Mouse (Mus musculus) CH12F3 (cell line): ENCODE data around the gene Eid2b.
"Not testable (repeated sequence)": the region's sequence is repeated elsewhere in the genome, so short reads cannot be mapped to it uniquely, and the experiment has no call there.

Experiments used
- in situ Hi-C: fragments of 300-500 bp; cut with MboI; formaldehyde crosslinking; loops from 2 replicates; pipeline ENCODE4 v1.14.3; 2020; ENCODE audit warnings: low sequenced_read_pairs

Gene Eid2b

DNA sequence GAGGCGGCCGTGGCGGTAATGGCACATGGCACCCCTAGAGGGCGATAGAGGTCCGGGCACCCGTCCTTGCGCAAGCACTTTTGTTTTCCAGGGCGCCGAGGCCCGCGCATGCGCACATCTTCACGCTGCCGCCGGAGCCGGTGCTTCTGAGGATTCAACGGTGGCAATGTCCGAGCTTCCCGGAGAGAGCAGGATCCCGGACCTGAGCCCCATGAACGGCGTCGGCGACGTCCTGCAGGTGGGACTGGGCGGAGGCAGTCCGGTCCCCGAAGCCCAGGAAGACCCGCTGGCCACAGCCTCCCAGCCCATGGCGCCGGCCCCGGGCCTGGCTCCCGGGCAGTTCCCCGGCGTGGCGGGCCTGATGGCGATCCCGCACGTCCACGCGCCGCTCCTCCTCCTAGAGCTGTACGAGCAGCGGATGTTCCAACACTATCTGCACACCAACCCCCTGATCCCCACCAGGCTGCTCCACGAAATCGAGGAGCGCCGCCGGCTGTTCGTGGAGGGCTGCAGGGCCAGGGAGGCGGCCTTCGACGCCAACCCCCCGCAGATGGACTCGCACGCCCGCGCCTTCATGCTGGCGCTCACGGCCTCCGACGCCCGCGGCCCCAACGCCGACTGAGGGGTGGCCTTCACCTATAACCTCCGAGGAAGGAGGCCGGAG lies at the start of gene Eid2b:
Gene Eid2b, plus strand, starts transcription at position 125 of the 664 bp plus-strand sequence.
- in situ Hi-C loops, result no loop called here

DNA sequence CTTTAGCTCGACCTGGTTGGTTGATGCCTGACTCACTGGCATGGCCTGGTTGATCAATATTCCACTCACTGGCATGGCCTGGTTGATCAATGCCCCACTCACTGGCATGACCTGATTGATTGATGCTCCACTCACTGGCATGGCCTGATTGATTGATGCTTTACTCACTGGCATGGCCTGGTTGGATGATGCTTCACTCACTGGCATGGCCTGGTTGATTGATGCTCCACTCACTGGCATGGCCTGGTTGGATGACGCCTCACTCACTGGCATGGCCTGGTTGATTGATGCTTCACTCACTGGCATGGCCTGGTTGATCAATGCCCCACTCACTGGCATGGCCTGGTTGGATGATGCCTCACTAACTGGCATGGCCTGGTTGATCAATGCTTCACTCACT lies 33.6 kb upstream of the Eid2b start:
- in situ Hi-C loops, result not testable (repeated sequence)

DNA sequence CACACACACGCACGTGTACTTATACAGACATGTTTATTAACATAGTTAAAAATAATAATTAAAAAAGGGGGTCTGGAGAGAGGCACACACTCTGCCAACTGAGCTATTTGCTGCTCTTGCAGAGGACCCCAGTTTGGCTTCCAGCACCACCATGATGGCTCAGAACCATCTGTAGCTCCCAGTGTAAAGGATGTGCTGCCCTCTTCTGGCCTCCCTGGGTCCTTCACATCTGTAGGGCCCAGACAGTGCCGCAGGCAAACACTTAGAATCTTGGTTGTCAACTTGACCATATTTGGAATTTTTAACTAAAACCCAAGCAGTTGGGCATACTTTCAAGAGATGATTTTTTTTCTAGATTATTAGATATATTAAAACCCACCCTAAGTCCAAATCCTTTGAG lies 28.6 kb upstream of the Eid2b start:
- in situ Hi-C loops, result no loop called here

DNA sequence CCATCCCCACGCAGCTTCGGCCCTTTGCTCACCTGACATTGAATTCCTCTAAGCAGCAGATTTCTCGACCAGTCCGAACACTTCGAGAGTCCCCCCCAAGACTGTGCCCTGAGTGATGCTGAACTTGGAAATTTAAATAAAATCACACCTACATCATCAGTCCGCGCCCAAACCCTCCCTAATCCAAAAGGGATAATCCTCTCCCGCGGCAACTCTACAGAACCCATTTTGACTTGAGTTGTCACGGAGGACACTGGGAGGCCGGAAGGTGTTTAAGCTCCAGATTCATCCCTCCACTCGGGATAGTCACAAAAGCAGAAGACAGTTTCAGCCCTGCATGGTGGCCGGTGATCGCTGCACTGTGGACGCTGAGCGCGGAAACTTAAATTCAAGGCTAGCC lies 25.6 kb upstream of the Eid2b start:
- in situ Hi-C loops, result no loop called here

DNA sequence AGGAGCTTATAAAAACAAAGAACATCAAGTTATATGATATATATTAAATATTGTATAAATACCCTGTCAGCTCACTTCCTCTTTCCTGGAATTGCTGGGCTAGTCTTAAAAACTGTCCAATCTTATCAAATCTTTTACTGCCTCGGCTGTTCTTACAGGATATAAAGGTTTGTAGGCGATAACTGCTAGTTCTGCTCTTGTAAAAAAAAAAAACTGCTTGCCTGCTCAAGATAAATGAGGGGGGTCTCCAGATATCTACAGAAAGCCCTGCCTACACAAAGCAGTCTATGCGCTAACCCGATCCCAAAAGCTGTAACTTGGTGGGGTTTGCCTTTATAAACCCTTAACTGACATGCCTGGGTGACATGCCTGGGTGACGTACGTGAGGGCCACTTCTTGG lies 22.9 kb upstream of the Eid2b start:
- in situ Hi-C loops, result no loop called here

DNA sequence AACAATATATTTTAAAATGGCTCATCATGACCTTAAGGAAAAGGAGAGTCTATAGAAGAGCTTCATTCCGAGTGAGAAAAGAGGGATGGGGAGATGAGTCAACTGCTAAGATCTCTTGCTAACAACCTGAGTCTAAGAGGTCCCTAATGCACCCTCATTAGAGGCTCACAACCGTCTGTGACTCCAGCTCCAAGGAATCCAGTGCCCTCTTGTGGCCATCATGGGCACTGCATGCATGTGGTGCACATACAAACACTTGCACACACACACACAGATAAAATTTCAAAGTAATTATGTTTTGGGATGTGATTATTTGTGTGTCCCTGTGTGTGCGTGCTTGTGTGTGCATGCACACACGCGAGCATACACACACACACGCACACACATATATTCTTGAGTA lies 22.1 kb upstream of the Eid2b start:
- in situ Hi-C loops, result no loop called here

DNA sequence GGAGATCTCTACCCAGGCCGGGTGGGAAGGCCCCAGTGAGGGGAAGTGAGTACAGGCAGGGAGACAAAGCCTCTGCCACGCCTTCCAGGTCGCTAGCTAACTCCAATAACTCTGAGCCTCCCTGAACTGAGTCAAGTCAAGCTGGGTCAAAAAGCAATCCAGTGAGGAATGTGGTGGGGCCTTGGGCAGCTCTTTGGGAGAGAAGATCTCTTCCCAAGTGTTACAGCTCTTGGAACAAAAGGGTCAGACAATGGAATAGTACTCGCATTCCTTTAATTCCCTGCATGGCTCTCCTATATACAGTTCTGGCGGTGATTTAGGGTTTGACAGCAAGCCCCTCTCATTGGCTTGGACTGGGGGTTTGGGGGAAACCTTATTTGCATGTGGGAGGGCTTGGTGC lies 14.7 kb upstream of the Eid2b start:
- in situ Hi-C loops, result no loop called here

DNA sequence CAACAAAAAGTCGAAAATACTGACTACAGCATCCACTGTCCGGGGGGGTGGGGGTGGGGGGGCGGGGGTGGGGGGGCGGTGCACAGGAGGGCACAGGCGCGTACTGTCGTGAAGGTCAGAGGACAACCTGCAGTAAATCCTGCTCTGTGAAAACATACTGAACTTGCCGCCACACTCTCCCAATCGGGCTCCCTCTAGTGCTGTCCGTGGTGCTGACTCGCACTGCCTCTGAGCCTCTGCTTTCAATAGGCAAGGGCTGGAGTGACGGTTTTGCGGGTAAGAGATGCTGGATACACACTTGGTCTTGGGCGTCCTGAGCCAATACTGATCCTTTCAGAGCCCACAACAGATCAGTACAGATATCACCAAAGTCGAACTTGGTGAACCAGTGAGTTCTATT lies 13.8 kb upstream of the Eid2b start:
- in situ Hi-C loops, result no loop called here

DNA sequence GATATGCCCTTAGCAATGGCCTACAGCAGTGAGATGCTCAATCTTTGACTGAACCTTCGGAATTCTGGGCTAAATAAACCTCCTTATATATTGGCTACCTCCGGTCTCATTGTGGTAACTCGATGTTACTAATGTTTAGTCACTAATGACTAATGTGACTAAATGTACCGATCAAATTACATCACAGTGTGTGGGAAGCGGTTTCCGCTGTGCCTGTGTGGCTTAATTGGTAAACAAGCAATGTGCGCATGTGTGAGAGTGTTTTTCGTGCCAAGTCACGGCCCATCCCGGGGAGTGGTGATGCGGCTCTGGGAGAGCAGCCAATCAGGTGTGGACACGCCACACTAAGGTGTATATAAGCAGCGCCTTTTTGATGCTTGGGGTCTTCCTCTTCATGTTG lies 12.1 kb upstream of the Eid2b start:
- in situ Hi-C loops, result no loop called here

DNA sequence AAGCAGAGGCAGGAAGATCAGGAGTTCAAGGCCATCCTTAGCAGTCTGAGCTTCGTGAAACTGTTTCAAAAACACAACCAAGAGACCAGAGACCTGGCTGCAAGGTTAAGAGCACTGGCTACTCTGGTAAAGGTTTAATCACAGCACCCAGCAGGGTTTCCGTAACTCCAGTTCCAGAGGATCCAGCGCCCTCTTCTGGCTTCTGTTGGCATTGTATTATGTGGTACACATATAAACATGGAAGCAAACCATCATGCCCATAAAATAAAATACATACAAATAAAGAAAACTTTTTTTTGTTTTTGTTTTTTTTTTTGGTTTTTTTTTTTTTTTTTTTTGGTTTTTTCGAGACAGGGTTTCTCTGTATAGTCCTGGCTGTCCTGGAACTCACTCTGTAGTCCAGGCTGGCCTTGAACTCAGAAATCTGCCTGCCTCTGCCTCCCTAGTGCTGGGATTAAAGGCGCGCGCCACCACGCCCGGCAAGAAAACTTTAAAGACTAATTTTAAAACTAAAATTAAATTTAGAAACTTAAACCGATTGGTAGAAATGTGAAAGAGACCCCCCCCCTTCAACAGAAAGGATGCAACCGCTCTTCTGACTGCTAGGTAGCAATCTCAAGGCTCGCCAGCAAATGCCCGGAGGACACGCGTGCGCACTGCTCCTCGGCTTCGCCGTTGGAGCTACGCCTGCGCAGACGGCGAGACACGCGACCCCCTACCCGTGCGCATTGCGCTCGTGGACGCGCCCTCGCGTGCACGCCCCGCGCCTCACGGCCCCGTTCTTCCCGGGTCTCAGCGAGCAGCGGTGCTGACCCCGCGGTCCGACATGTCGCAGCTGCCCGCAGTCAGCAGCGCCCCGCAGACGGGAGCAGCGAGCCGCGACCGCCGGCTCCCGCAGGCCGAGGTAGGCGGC lies 10.2 kb upstream of the Eid2b start, which contains the start of gene Eid2:
Gene Eid2, plus strand, starts transcription at position 753 of the 913 bp plus-strand sequence.
- in situ Hi-C loops, result no loop called here

DNA sequence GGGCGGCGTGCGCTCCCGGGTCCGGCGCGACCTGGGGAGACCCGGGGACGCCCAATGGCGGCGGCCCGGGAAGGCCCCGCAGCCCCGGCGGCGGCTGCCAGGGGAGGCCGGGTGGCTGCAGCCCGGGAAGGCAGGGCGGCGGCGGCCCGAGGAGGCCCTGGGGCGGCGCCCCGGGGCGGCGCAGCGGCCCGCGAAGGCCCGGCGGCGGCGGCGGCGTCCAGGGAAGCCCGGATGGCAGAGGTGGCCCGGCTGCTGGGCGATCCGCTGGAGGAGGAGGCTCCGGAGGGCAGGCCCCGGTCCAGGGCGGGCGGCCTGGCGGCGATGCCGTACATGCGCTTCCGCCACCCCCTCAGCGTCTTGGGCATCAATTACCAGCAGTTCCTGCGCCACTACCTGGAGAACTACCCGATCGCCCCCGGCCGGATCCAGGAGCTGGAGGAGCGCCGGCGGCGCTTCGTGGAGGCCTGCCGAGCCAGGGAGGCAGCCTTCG lies 9.5 kb upstream of the Eid2b start:
- in situ Hi-C loops, result no loop called here

DNA sequence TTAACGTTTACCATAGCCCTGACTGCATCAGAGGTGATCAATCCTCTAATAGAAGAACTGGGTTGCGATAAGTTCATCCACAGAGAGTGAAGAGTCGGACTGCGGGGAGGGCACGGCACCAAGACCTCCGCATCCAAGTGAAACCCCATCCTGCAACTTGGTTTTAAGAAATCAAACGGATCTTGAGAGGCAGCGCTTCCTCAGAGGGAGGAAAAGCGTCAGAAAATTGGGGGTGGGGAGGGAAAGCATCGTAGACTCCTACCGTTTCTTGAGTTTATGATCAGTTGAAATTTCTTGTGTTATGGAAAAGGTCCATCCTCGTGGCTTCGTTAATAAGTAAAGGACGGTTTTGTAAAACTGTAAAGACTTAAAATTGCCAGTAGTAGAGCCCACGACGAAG lies 9.0 kb upstream of the Eid2b start:
- in situ Hi-C loops, result no loop called here

DNA sequence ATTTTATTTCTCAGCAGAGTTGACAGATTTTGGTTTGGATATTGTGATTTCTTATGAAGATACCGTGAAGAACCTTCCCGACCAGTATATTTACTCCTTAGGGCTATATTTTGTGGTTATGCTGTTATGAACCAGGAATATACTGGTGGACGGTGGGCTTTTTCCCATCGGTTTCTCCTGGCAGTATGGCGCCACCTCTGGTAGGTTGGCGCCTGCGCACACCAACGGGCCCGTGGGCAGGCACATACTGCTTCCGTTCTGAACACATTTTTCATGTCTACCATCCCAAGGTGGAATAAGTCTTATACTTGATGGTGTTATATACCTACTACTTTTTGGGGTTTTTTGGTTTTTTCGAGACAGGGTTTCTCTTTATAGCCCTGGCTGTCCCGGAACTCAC lies 8.2 kb upstream of the Eid2b start:
- in situ Hi-C loops, result no loop called here

DNA sequence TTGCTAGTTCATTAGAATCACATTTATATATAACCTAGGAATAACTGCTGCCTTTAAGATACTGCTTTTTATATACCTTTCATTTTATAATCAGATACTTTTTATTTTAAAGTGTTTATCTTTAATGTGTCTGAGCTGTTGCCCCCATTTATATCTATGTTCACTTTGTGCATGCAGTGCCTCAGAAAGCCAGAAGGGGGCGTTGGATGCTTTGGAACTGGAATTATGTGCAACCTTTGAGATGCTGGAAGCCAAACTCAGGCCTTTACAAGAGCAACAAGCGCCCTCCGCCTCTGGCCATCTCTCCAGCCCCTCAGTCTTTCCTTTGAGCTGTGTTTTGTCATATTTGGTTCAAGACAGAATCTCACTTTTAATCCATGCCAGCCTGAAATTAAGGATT lies 5.8 kb upstream of the Eid2b start:
- in situ Hi-C loops, result no loop called here

DNA sequence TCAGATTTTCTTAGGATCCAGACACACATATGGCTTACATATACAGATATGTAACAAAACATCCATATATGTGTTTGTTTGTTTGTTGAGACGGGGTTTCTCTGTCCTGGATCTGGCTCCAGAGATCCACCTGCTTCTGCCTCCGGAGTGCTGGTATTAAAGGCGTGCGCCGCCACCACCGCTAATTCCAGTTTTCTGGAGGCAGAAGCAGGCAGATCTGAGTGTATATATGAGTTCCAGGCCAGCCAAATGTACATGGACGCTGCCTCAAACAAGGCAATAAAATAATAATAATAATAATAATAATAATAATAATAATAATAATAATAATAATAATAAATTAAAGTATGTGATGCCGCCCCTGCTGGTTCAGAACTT lies 313 bp upstream of the Eid2b start:
- in situ Hi-C loops, result no loop called here

DNA sequence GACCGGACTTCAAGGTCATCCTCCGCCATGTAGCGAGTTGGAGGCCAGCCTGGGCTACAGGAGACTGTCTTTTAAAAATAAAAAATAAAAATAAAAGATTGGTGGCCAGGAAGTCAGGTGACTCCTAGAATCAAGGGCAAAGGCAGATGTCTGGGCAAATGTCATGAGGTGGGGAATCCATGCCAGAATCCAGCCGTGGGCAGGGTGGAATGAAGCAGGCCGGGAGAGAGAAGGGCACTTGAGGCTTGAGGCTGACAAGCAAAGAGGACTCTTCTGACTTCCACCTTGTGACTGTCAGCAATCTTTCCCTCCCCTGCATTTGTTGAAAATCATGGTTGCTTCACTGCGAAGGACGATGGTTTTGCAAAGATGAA lies 727 bp downstream of the Eid2b start:
- in situ Hi-C loops, result no loop called here

DNA sequence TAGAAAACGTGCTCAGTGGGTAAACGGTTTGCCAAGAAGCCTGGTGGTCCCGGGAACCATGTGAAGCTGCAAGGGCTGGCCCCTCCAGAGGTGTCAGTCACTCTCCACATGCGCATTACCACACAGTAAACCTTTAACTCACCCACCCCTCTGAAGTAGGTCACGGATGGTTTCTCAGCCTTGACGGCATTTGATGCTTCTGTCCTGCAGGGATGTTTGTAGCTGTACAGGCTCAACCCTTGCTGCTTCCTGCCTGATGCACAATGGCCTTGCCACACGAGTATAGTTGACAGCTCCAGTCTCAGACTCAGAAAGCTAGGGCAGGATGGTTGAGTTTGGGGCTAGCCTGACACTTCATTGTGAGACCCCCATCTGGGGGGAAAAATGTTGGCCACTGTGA lies 3.1 kb downstream of the Eid2b start:
- in situ Hi-C loops, result no loop called here

DNA sequence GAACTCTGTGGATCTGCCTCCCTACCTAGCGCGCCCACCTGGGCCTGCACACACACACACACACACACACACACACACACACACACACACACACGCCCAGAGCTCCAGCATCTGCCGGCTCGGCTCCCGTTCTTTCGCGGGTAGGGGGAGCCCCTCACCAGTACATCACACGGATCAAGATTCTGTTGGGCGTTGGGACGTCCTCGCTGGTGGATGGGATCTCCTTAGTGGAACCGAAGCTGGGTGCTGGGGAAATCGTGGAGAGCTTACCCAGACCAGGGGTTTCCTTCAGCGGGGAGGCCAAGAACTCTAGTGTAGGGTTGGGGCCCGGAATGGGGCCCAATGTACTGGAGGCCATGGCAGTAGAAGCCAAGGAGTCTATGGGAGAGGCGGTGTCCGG lies 12.6 kb downstream of the Eid2b start:
- in situ Hi-C loops, result no loop called here

DNA sequence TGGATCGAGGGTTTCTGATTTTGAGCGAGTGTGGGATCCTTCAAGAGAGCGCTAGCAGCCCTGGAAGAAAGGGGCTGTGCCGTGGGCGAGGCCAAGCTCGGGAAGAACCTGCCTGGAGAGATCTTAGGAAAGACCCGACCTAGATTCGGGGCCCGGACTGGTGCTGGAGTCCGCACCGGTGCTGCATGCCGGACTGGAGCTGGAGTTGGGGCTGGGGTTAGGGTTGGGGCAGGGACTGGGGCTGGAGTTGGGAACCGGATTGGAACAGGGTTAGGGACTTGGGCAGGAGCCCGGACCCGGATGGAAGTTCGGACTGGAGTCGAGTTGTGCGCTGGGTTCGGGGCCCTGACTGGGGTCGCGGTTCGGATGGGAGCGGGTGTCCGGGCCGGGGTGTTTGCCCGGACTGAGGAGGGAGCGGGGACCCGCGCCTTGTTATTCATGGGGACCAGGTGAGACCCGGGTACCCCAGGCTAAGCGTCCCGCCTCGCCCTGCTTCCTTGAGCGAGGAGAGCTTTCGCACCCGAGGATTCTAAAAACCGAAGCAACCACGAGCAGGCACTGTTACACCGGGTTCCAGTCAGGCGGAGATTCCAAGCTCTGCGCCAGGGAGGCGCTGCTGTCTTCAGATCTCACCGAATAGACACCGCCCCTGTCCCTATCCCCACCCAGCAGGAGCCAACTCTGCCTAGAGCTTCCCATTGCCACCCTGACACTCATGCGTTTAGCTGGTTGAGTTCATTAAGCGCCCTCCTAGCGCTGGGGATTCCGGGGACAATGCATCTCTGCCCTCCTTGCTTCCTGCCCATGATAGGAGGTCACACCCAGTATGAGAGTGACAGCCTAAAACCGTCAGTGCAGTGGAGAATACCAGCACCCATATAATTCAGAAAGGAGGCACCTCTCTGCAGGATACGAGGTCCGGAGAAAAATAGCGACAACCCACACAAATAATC lies 13.4 kb downstream of the Eid2b start, which contains the start of gene Selenov:
Gene Selenov, minus strand, starts transcription at position 549 of the 953 bp plus-strand sequence.
- in situ Hi-C loops, result no loop called here

DNA sequence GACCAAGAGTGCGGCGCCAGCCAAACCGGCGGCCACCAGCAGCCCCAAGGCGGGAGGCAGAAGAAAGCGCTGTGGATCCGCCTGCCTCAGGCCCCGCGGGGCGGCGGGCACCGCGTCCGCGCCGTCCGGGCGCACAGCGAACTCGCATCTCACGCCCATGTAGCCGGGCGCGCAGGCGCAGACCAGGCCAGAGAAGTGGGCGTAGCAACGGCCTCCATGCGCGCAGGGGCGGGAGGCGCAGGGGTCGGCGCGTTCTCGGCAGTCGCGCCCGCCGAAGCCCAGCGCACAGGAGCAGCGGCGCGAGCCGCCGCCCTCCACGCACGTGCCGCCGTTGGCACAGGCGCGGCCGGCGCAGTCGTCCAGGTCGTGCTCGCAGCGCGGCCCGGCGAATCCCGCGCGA lies 16.9 kb downstream of the Eid2b start:
- in situ Hi-C loops, result no loop called here
